Mouse (Mus musculus): ENCODE measurements at regions not wholly inside any gene's neighbourhood (a gene's known extent, or its start where the extent isn't known, plus 50 kb on each side); places are given as distances from the start of the nearest gene placed in this dataset.

GRCm38 (mm10) chr13:94687295-94687694 is 101.4 kb upstream of the Tbca start:
- Histone ChIP-seq H3K9ac (ENCODE audit: insufficient read depth, low read depth) (no peak overlapping the region), H3K9me3 (replicated peaks; ENCODE audit: low read length) (no peaks in the 10 kb centered on the region)

GRCm38 (mm10) chr13:94706641-94707053 is 82.1 kb upstream of the Tbca start:
- no peak for DNase-seq (ENCODE audit: extremely low read depth)
- TF ChIP-seq POLR2AphosphoS2 (IDR thresholded peaks at IDR 0.05; ENCODE audit: low read depth, low read length) (no peak), RCOR1 (conservative IDR thresholded peaks at IDR 0.05; ENCODE audit: low read depth, low read length) (no peak), NELFE (IDR thresholded peaks at IDR 0.05; ENCODE audit: low read depth, low read length) (no peak), RAD21 (IDR thresholded peaks at IDR 0.05; ENCODE audit: low read depth, low read length) (no peak), NRF1 (IDR thresholded peaks at IDR 0.05; ENCODE audit: low read depth, low read length) (no peak), MAX (IDR thresholded peaks at IDR 0.05; ENCODE audit: low read length) (no peak), E2F4 (IDR thresholded peaks at IDR 0.05; ENCODE audit: insufficient replicate concordance, low read depth, low read length) (no peak), TCF12 (IDR thresholded peaks at IDR 0.05; ENCODE audit: low read depth, low read length) (no peak), IRF4 (IDR thresholded peaks at IDR 0.05; ENCODE audit: low read depth, low read length) (no peak), CHD1 (IDR thresholded peaks at IDR 0.05; ENCODE audit: low read depth, low read length) (no peak), ZC3H11A (IDR thresholded peaks at IDR 0.05; ENCODE audit: low read depth, low read length) (no peak), MYC (IDR thresholded peaks at IDR 0.05; ENCODE audit: low read depth, low read length) (no peak)
- H3K27me3 ChIP-seq (replicated peaks) = no peaks in the 10 kb centered on the region
- H3K4me2 ChIP-seq (ENCODE audit: insufficient read depth, low read depth, poor library complexity, severe bottlenecking) = no peak overlapping the region
- no peak overlapping the region for H3K9ac ChIP-seq (ENCODE audit: insufficient read depth, low read depth)
- H3K27ac ChIP-seq (ENCODE audit: insufficient read depth, low read depth) = no peak overlapping the region
- H3K79me2 ChIP-seq (replicated peaks; ENCODE audit: control insufficient read depth, extremely low read depth, insufficient read depth, poor library complexity, severe bottlenecking) = no peaks in the 10 kb centered on the region
- H3K9me3 ChIP-seq (replicated peaks; ENCODE audit: low read length) = no peaks in the 10 kb centered on the region
- H3K4me1 ChIP-seq (ENCODE audit: control insufficient read depth in 1 of 2, insufficient read depth in 2 of 2) = peaks cover 0 to 6% of the 10 kb centered on the region in 2 experiments; a peak in 3 of 4 replicates
- H3K4me3 ChIP-seq (replicated peaks in 1 of 3; ENCODE audit: low read depth in 2 of 3, low read length in 2 of 3, poor library complexity in 1 of 3) = no peak overlapping the region
- dilution Hi-C loops (cut with MboI; ENCODE audit: extremely low pct_ligation_motif_present, extremely low pct_unique_long_range_greater_than_20kb, low sequenced_read_pairs) = no loop called here
- in situ Hi-C loops (cut with MboI; ENCODE audit: low pct_ligation_motif_present, low pct_unique_long_range_greater_than_20kb, low sequenced_read_pairs) = no loop called here
- no peaks in the 10 kb centered on the region for H3K36me3 ChIP-seq (replicated peaks in 1 of 2; ENCODE audit: control insufficient read depth in 1 of 2, insufficient read depth in 1 of 2, low read length in 1 of 2)

More at GRCm38 (mm10) chr13:94687295-94687694, 101.4 kb upstream of the Tbca start:
- Histone ChIP-seq H3K36me3 (replicated peaks in 1 of 2; ENCODE audit: control insufficient read depth in 1 of 2, insufficient read depth in 1 of 2, low read length in 1 of 2) (no peaks in the 10 kb centered on the region), H3K4me3 (replicated peaks in 1 of 3; ENCODE audit: low read depth in 2 of 3, low read length in 2 of 3, poor library complexity in 1 of 3) (no peak overlapping the region), H3K4me1 (ENCODE audit: control insufficient read depth in 1 of 2, insufficient read depth in 2 of 2) (no peaks in the 10 kb centered on the region), H3K27ac (ENCODE audit: insufficient read depth, low read depth) (no peak overlapping the region), H3K79me2 (replicated peaks; ENCODE audit: control insufficient read depth, extremely low read depth, insufficient read depth, poor library complexity, severe bottlenecking) (no peaks in the 10 kb centered on the region), H3K27me3 (replicated peaks) (no peaks in the 10 kb centered on the region), H3K4me2 (ENCODE audit: insufficient read depth, low read depth, poor library complexity, severe bottlenecking) (no peak overlapping the region)
- no peak for DNase-seq (ENCODE audit: extremely low read depth)
- dilution Hi-C loops (cut with MboI; ENCODE audit: extremely low pct_ligation_motif_present, extremely low pct_unique_long_range_greater_than_20kb, low sequenced_read_pairs) (no loop called here), in situ Hi-C loops (cut with MboI; ENCODE audit: low pct_ligation_motif_present, low pct_unique_long_range_greater_than_20kb, low sequenced_read_pairs) (no loop called here)
- TF ChIP-seq CTCF (conservative IDR thresholded peaks at IDR 0.05 in 1 of 2, IDR thresholded peaks at IDR 0.05 in 1 of 2; ENCODE audit: low read depth in 2 of 2, low read length in 2 of 2) (0 out of 4 replicates have a peak, but pooled peaks of 1 of the 2 experiments have one; percentile 9), MEF2A (IDR thresholded peaks at IDR 0.05; ENCODE audit: borderline replicate concordance, low read depth, low read length) (no peak), MAX (IDR thresholded peaks at IDR 0.05; ENCODE audit: low read length) (no peak), ZNF384 (IDR thresholded peaks at IDR 0.05; ENCODE audit: low read depth, low read length) (peak; percentile 62), TCF12 (IDR thresholded peaks at IDR 0.05; ENCODE audit: low read depth, low read length) (no peak)
